Mouse (Mus musculus) heart, embryonic 11.5 days (tissue): ENCODE results near the gene Srgap3. TPM values are rescaled to one million over a fixed set of nuclear protein-coding genes. Genes with fewer than 3 reads are reported as not detected.

Experiments used
- ATAC-seq: fragments of 200-750 bp; cut with Nextera tagmentation; replicated peaks from 2 replicates; pipeline ENCODE4 v1.8.0; 2017; ENCODE audit warnings: moderate library complexity; ENCODE audit not compliant: insufficient number of reproducible peaks, low FRiP score, low TSS enrichment
- H3K27ac ChIP-seq: fragments of 300-500 bp; sonication (generic); 2 replicates; pipeline ENCODE4 v1.5.1; 2014; ENCODE audit warnings: mild to moderate bottlenecking, low read depth, low read length
- H3K27me3 ChIP-seq: fragments of 300-500 bp; sonication (generic); 2 replicates; pipeline ENCODE4 v1.6.1; 2014; ENCODE audit warnings: mild to moderate bottlenecking, low read length, mixed read lengths; ENCODE audit not compliant: control insufficient read depth, insufficient read depth
- H3K36me3 ChIP-seq: fragments of 300-500 bp; sonication (generic); 2 replicates; pipeline ENCODE4 v1.6.1; 2014; ENCODE audit warnings: mild to moderate bottlenecking, low read length, moderate library complexity, mixed read lengths; ENCODE audit not compliant: control insufficient read depth, insufficient read depth
- H3K4me1 ChIP-seq: fragments of 300-500 bp; sonication (generic); 2 replicates; pipeline ENCODE4 v1.6.1; 2014; ENCODE audit warnings: low read length; ENCODE audit not compliant: control insufficient read depth, insufficient read depth
- H3K4me2 ChIP-seq: fragments of 300-500 bp; sonication (generic); 2 replicates; pipeline ENCODE4 v1.6.1; 2014; ENCODE audit warnings: mild to moderate bottlenecking, moderate library complexity
- H3K4me3 ChIP-seq: fragments of 300-500 bp; sonication (generic); 2 replicates; pipeline ENCODE4 v1.5.1; 2014; ENCODE audit warnings: low read depth, low read length
- H3K9ac ChIP-seq: fragments of 300-500 bp; sonication (generic); 2 replicates; pipeline ENCODE4 v1.6.1; 2014; ENCODE audit warnings: mild to moderate bottlenecking, low read depth, low read length, moderate library complexity
- H3K9me3 ChIP-seq: fragments of 300-500 bp; sonication (generic); replicated peaks from 2 replicates; pipeline ENCODE4 v1.6.1; 2016; ENCODE audit warnings: low read length; ENCODE audit not compliant: control insufficient read depth
- WGBS: fragments of 180-500 bp; shearing (Covaris S2); extraction: QIAGEN DNeasy Blood & Tissue Kit; methylation state at CpG from one replicate; pipeline ENCODE4 v1.1.7; 2014; ENCODE audit not compliant: insufficient replicate concordance; 5-methylcytosine and 5-hydroxymethylcytosine counted together
- polyA plus RNA-seq: library from polyadenylated mRNA; unstranded; fragments of >200 nt; fragmentation: Nextera tagmentation; extraction: Ambion mirVana; gene quantifications from 2 replicates; pipeline ENCODE4 v1.2.1, GENCODE M21; 2014

Srgap3 gene
- polyA plus RNA-seq, 1 experiment from 2014 or later: 1.2 TPM

- Histone ChIP-seq H3K4me2 (no peak overlapping the region), H3K9ac (no peak overlapping the region), H3K4me1 (no peaks in the 10 kb centered on the region), H3K27ac (no peak overlapping the region), H3K36me3 (no peaks in the 10 kb centered on the region), H3K4me3 (no peak overlapping the region), H3K27me3 (no peaks in the 10 kb centered on the region), H3K9me3 (no peaks in the 10 kb centered on the region)
- ATAC-seq: no peak
- 92% methylated on average over 7 of the region's 7 CpGs for WGBS
Measured at GRCm38 (mm10) chr6:112812884-112813283, 134.2 kb downstream of the Srgap3 start.

DNA sequence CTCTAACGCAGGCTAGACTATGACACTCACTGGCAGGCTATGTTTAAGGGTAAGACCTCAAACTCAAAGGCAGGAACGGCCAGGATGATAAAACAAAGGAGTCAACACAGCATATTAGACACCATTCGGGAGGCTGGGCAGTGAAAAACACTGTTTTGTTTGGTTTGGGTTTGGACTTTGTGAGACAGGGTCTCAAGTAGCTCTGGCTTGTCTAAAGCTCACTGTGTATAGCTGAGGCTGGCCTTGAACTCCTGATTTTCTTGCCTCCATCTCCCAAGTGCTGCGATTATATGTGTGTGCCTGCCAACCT, 136.6 kb downstream of the Srgap3 start:
- H3K27me3 ChIP-seq: no peaks in the 10 kb centered on the region
- H3K36me3 ChIP-seq: no peaks in the 10 kb centered on the region
- H3K9ac ChIP-seq: no peak overlapping the region
- H3K9me3 ChIP-seq: 0 out of 2 replicates have a peak, but pooled peaks cover 2% of the 10 kb centered on the region
- H3K4me3 ChIP-seq: no peak overlapping the region
- no peak overlapping the region for H3K4me2 ChIP-seq
- no peak overlapping the region for H3K27ac ChIP-seq
- 77% methylated on average over 4 of the region's 4 CpGs for WGBS
- no peaks in the 10 kb centered on the region for H3K4me1 ChIP-seq
- no peak for ATAC-seq

GRCm38 (mm10) chr6:112809658-112810520, 137.2 kb downstream of the Srgap3 start:
- H3K9ac ChIP-seq: no peak overlapping the region
- H3K4me3 ChIP-seq: no peak overlapping the region
- WGBS: 78% methylated on average over 15 of the region's 15 CpGs
- no peak overlapping the region for H3K4me2 ChIP-seq
- 0 out of 2 replicates have a peak, but pooled peaks cover 2% of the 10 kb centered on the region for H3K9me3 ChIP-seq
- no peaks in the 10 kb centered on the region for H3K27me3 ChIP-seq
- H3K27ac ChIP-seq: no peak overlapping the region
- no peaks in the 10 kb centered on the region for H3K4me1 ChIP-seq
- no peaks in the 10 kb centered on the region for H3K36me3 ChIP-seq
- ATAC-seq: no peak

- Histone ChIP-seq H3K9me3 (0 out of 2 replicates have a peak, but pooled peaks cover 2% of the 10 kb centered on the region), H3K36me3 (no peaks in the 10 kb centered on the region), H3K4me3 (no peak overlapping the region), H3K27me3 (no peaks in the 10 kb centered on the region), H3K27ac (no peak overlapping the region), H3K9ac (no peak overlapping the region), H3K4me2 (no peak overlapping the region), H3K4me1 (no peaks in the 10 kb centered on the region)
- 62% methylated on average over 9 of the region's 9 CpGs for WGBS
- no peak for ATAC-seq
Measured at GRCm38 (mm10) chr6:112808738-112809137, 138.3 kb downstream of the Srgap3 start.

- Histone ChIP-seq H3K27ac (no peak overlapping the region), H3K9ac (no peak overlapping the region), H3K4me1 (no peaks in the 10 kb centered on the region), H3K4me3 (no peak overlapping the region), H3K36me3 (no peaks in the 10 kb centered on the region), H3K27me3 (no peaks in the 10 kb centered on the region), H3K9me3 (0 out of 2 replicates have a peak, but pooled peaks cover 2% of the 10 kb centered on the region), H3K4me2 (no peak overlapping the region)
- 82% methylated on average over 3 of the region's 3 CpGs for WGBS
- ATAC-seq: no peak
Measured at GRCm38 (mm10) chr6:112801917-112802316, 145.1 kb downstream of the Srgap3 start.

DNA sequence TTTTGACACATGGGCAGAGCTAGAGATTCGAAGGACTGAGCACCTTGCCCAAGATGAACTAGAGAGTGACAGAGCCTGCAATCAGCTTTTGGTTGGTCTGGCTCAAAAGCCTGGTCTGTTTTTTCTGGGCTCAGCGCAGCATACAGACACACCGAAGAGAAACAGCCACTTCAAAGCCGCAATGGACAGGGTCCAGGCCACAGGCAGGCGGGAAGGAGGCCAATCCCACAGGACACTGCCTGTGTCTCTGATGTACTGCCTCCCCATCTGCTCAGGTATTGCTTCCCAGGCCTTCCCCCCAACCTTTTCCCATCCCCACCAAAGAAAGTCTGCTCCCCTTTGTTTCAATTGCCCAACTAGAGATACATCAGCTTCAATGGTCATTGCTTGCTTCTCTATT, 148.7 kb downstream of the Srgap3 start:
- H3K4me2 ChIP-seq: no peak overlapping the region
- H3K4me3 ChIP-seq: no peak overlapping the region
- H3K36me3 ChIP-seq: no peaks in the 10 kb centered on the region
- no peak overlapping the region for H3K9ac ChIP-seq
- WGBS: 75% methylated on average over 5 of the region's 5 CpGs
- ATAC-seq: no peak
- H3K9me3 ChIP-seq: no peaks in the 10 kb centered on the region
- H3K27me3 ChIP-seq: no peaks in the 10 kb centered on the region
- H3K27ac ChIP-seq: no peak overlapping the region
- H3K4me1 ChIP-seq: no peaks in the 10 kb centered on the region

DNA sequence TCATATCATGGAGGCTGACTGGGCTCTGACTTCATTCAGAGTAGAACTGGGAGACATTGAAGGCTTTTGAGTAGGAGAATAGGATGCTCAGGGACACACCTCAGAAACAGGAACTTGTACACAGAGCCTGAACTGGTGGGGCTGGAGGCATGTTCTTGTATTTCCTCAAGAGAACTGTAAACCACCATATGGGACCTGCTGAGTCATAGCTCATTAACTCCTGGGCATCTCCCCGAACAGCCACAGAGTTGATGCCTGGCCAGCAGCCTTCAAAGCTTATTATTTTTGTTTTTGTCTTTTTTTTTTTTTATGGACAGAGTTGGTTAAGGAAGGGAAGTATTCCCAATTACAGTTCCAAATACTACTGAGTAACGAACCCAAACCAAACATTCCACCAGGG, 150.5 kb downstream of the Srgap3 start:
- WGBS: 69% methylated on average over 2 of the region's 2 CpGs
- no peaks in the 10 kb centered on the region for H3K9me3 ChIP-seq
- no peaks in the 10 kb centered on the region for H3K4me1 ChIP-seq
- H3K4me3 ChIP-seq: no peak overlapping the region
- no peaks in the 10 kb centered on the region for H3K27me3 ChIP-seq
- no peaks in the 10 kb centered on the region for H3K36me3 ChIP-seq
- ATAC-seq: no peak
- no peak overlapping the region for H3K27ac ChIP-seq
- H3K4me2 ChIP-seq: no peak overlapping the region
- no peak overlapping the region for H3K9ac ChIP-seq

GRCm38 (mm10) chr6:112793887-112794286, 153.2 kb downstream of the Srgap3 start:
- Histone ChIP-seq H3K27me3 (no peaks in the 10 kb centered on the region), H3K9ac (no peak overlapping the region), H3K36me3 (no peaks in the 10 kb centered on the region), H3K4me2 (no peak overlapping the region), H3K4me1 (no peaks in the 10 kb centered on the region), H3K27ac (no peak overlapping the region), H3K4me3 (no peak overlapping the region), H3K9me3 (no peaks in the 10 kb centered on the region)
- 78% methylated on average over 5 of the region's 5 CpGs for WGBS
- no peak for ATAC-seq

- no peaks in the 10 kb centered on the region for H3K9me3 ChIP-seq
Measured at GRCm38 (mm10) chr6:112789901-112790300, 157.2 kb downstream of the Srgap3 start.

More at GRCm38 (mm10) chr6:112789901-112790300, 157.2 kb downstream of the Srgap3 start:
- Histone ChIP-seq H3K9ac (no peak overlapping the region), H3K4me2 (no peak overlapping the region), H3K4me1 (no peaks in the 10 kb centered on the region), H3K4me3 (no peak overlapping the region), H3K27ac (no peak overlapping the region), H3K36me3 (no peaks in the 10 kb centered on the region), H3K27me3 (no peaks in the 10 kb centered on the region)
- 70% methylated on average over 6 of the region's 6 CpGs for WGBS
- no peak for ATAC-seq
